ENCODE assay signal across 18 mouse cellular contexts in genomic region chr9:83469871-83470270, GRCm38 (mm10).
"Had no signal": no experiment of that assay in that cellular context is flagged by ENCODE, and none has a peak within 500 bp of the region (broad histone marks: within the 10 kb centered on the region; RNA-seq: fewer than 3 reads in every experiment).

No protein-coding gene starts in this region.

- H3K4me1 ChIP-seq: limb, embryonic 12.5 days; limb, embryonic 15.5 days; liver, embryonic 12.5 days; liver, embryonic 15.5 days; lung, embryonic 15.5 days; megakaryocyte, embryonic 14.5 days; midbrain, embryonic 10.5 days; midbrain, embryonic 13.5 days had no signal

- DNase-seq: kidney, postnatal 14 days; kidney, postnatal 4 days; left cerebral cortex, postnatal 4 days; lung, adult 18-20 months; lung, postnatal 10 days; lung, postnatal 36 days; thymus, adult 18-20 months; thymus, postnatal 36 days had no signal

- H3K27ac ChIP-seq: limb, embryonic 12.5 days; limb, embryonic 15.5 days; liver, embryonic 12.5 days; liver, embryonic 15.5 days; lung, embryonic 15.5 days; midbrain, embryonic 10.5 days; midbrain, embryonic 13.5 days had no signal

- ATAC-seq: liver, embryonic 12.5 days; midbrain, embryonic 13.5 days; midbrain, embryonic 16.5 days had no signal

- H3K9me3 ChIP-seq: limb, embryonic 12.5 days; limb, embryonic 15.5 days; liver, embryonic 12.5 days; liver, embryonic 15.5 days; lung, embryonic 15.5 days; midbrain, embryonic 10.5 days; midbrain, embryonic 13.5 days had no signal

- H3K27me3 ChIP-seq: limb, embryonic 12.5 days; limb, embryonic 15.5 days; liver, embryonic 12.5 days; liver, embryonic 15.5 days; lung, embryonic 15.5 days; midbrain, embryonic 13.5 days had no signal

- H3K4me2 ChIP-seq: limb, embryonic 12.5 days; limb, embryonic 15.5 days; liver, embryonic 12.5 days; liver, embryonic 15.5 days; lung, embryonic 15.5 days; midbrain, embryonic 13.5 days had no signal

- H3K36me3 ChIP-seq: limb, embryonic 12.5 days; limb, embryonic 15.5 days; liver, embryonic 12.5 days; liver, embryonic 15.5 days; lung, embryonic 15.5 days; midbrain, embryonic 10.5 days; midbrain, embryonic 13.5 days had no signal

- H3K4me3 ChIP-seq: limb, embryonic 12.5 days; limb, embryonic 15.5 days; liver, embryonic 12.5 days; liver, embryonic 15.5 days; lung, embryonic 15.5 days; megakaryocyte, embryonic 14.5 days; midbrain, embryonic 10.5 days; midbrain, embryonic 13.5 days; myocyte had no signal

- H3K9ac ChIP-seq: limb, embryonic 12.5 days; limb, embryonic 15.5 days; liver, embryonic 12.5 days; liver, embryonic 15.5 days; lung, embryonic 15.5 days; midbrain, embryonic 13.5 days had no signal
